Mouse (Mus musculus) spleen, adult 2 months (tissue): Measurements from ENCODE around the gene Rpl24.

Source experiments
- CTCF ChIP-seq: fragments of 200-500 bp; IDR thresholded peaks from 2 replicates; pipeline ENCODE4 v1.5.1; 2011; ENCODE audit warnings: mild to moderate bottlenecking, inconsistent platforms; ENCODE audit not compliant: insufficient read depth, insufficient read length, insufficient replicate concordance; ENCODE audit errors: extremely low read depth
- POLR2A ChIP-seq: fragments of 200-500 bp; IDR thresholded peaks from 2 replicates; pipeline ENCODE4 v1.6.1; 2011; ENCODE audit warnings: low read depth, low read length, inconsistent platforms

DNA sequence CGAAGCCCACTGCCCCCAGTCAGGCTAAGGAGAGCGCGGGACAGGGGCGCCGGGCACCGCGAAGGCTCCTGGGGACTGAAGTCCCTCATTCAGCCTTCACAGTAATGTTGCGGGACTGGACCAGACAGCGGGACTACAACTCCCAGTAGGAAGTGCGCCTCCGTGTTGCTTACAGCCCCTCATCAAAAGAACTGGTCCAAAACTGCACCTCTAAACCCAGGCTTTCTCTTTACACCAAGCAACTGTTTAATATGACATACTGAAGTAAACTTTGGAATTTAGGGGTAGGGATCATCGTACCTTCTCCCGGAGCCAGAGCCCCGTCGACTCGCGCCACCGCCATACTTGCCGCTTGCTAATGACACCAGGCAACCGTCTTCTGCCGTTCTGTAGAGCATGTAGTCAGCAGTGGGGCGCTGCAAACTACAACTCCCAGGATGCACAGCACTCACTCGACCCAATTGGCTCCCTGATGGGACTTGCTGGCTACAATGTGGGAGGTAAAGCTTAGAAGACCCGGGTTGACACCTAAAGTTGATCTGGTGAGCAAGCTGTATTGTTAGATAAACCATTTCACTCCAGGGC, 31.5 kb upstream of the Rpl24 start, which contains the start of gene Cep97:
- TF ChIP-seq POLR2A (peak; percentile 44), CTCF (no peak)
